Mouse (Mus musculus) heart, embryonic 13.5 days (tissue): ENCODE measurements around the gene Senp2. TPM values are rescaled to one million over a fixed set of nuclear protein-coding genes. Genes with fewer than 3 reads are reported as not detected.

Experiments
- ATAC-seq: fragments of 200-750 bp; cut with Nextera tagmentation; 2 replicates; pipeline ENCODE4 v1.8.0; 2017; ENCODE audit warnings: moderate TSS enrichment; ENCODE audit not compliant: insufficient number of reproducible peaks, low FRiP score, low TSS enrichment; ENCODE audit errors: extremely low read depth
- H3K27ac ChIP-seq: fragments of 300-500 bp; sonication (generic); replicated peaks from 2 replicates; pipeline ENCODE4 v1.5.1; 2015; ENCODE audit warnings: moderate library complexity, mild to moderate bottlenecking, inconsistent platforms
- H3K27me3 ChIP-seq: fragments of 300-500 bp; sonication (generic); replicated peaks from 2 replicates; pipeline ENCODE4 v1.6.1; 2015; ENCODE audit warnings: mild to moderate bottlenecking, inconsistent platforms
- H3K36me3 ChIP-seq: fragments of 300-500 bp; sonication (generic); 2 replicates; pipeline ENCODE4 v1.6.1; 2015; ENCODE audit warnings: mild to moderate bottlenecking, inconsistent platforms
- H3K4me1 ChIP-seq: fragments of 300-500 bp; sonication (generic); 2 replicates; pipeline ENCODE4 v1.6.1; 2015; ENCODE audit warnings: inconsistent platforms
- H3K4me2 ChIP-seq: fragments of 300-500 bp; sonication (generic); 2 replicates; pipeline ENCODE4 v1.6.1; 2015; ENCODE audit warnings: inconsistent platforms, mild to moderate bottlenecking, moderate library complexity
- H3K4me3 ChIP-seq: fragments of 300-500 bp; sonication (generic); 2 replicates; pipeline ENCODE4 v1.5.1; 2015; ENCODE audit warnings: moderate library complexity, mild to moderate bottlenecking, inconsistent platforms
- H3K9ac ChIP-seq: fragments of 300-500 bp; sonication (generic); 2 replicates; pipeline ENCODE4 v1.6.1; 2015; ENCODE audit warnings: inconsistent platforms, mild to moderate bottlenecking, moderate library complexity
- H3K9me3 ChIP-seq: fragments of 300-500 bp; sonication (generic); 2 replicates; pipeline ENCODE4 v1.6.1; 2016; ENCODE audit warnings: inconsistent platforms
- WGBS: fragments of 180-500 bp; shearing (Covaris S2); methylation state at CpG from one replicate; pipeline ENCODE4 v1.1.7; 2015; ENCODE audit warnings: mixed read lengths; 5-methylcytosine and 5-hydroxymethylcytosine counted together
- polyA plus RNA-seq: library from polyadenylated mRNA; unstranded; fragments of >200 nt; fragmentation: Nextera tagmentation; extraction: Ambion mirVana; gene quantifications from 2 replicates; pipeline ENCODE4 v1.2.1, GENCODE M21; 2015

The Senp2 gene
- polyA plus RNA-seq, 1 experiment from 2014 or later = 24.0 TPM

DNA sequence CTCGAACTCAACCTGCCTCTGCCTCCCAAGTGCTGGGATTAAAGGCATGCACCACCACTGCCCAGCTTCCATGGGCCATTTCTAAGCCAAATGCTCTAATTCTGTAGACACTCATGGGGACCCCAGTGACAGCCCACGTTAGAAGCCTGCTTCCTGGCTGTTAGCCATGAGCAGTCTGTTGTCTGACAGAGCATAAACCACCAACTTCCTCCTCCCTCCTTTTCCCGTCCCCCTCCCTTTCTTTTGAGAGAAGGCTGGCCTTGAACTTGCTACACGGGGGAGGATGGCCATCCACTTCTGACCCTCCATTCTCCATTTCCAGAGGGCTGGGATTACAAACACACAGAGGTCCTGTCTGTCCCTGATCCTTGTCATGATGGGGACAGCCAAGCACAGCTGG, 53.0 kb downstream of the Senp2 start:
- Histone ChIP-seq H3K4me3 (no peak overlapping the region), H3K36me3 (peaks cover 95% of the 10 kb centered on the region), H3K9me3 (no peaks in the 10 kb centered on the region), H3K27me3 (no peaks in the 10 kb centered on the region), H3K27ac (no peak overlapping the region), H3K4me1 (no peaks in the 10 kb centered on the region), H3K9ac (no peak overlapping the region), H3K4me2 (no peak overlapping the region)
- WGBS = 65% methylated on average over 4 of the region's 4 CpGs
- no peak for ATAC-seq

DNA sequence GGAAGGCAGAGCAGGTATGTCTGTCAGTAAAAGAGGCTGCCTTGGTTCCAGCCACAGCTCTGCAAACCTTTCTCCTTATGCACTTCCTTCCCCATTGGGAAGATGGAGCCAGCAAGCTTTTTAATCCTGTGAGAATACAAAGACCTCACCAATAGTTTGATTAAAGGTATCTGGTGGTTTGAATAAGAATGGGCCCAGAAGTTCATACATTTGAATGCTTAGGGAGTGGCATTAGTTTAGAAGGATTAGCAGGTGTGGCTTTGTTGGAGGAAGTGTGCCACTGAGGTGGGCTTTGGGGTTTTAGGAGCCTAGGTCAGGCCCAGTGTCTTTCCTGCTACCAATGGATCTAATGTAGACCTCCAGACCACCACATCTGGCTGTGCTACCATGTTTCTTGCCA, 56.3 kb downstream of the Senp2 start:
- Histone ChIP-seq H3K36me3 (peaks cover 99% of the 10 kb centered on the region), H3K4me3 (no peak overlapping the region), H3K9ac (no peak overlapping the region), H3K27ac (no peak overlapping the region), H3K9me3 (no peaks in the 10 kb centered on the region), H3K4me1 (no peaks in the 10 kb centered on the region), H3K27me3 (no peaks in the 10 kb centered on the region), H3K4me2 (no peak overlapping the region)
- ATAC-seq = no peak

- no peak for ATAC-seq
- Histone ChIP-seq H3K36me3 (peaks cover 99% of the 10 kb centered on the region), H3K4me3 (no peak overlapping the region), H3K4me2 (no peak overlapping the region), H3K4me1 (no peaks in the 10 kb centered on the region), H3K9ac (no peak overlapping the region), H3K27ac (no peak overlapping the region), H3K9me3 (no peaks in the 10 kb centered on the region), H3K27me3 (no peaks in the 10 kb centered on the region)
- 77% methylated on average over 8 of the region's 8 CpGs for WGBS
These were observed 58.1 kb downstream of the Senp2 start for GRCm38 (mm10) chr16:22067406-22067805.

- Histone ChIP-seq H3K4me1 (peaks cover 6% of the 10 kb centered on the region; the same call in 1 of the 2 replicates), H3K4me2 (no peak overlapping the region), H3K27me3 (no peaks in the 10 kb centered on the region), H3K36me3 (peaks cover 97% of the 10 kb centered on the region), H3K27ac (no peak overlapping the region), H3K4me3 (no peak overlapping the region), H3K9ac (no peak overlapping the region), H3K9me3 (no peaks in the 10 kb centered on the region)
- 74% methylated on average over 7 of the region's 7 CpGs for WGBS
- no peak for ATAC-seq
These were observed 62.1 kb downstream of the Senp2 start for GRCm38 (mm10) chr16:22071361-22071760.

GRCm38 (mm10) chr16:22075067-22075466, 65.8 kb downstream of the Senp2 start:
- 76% methylated on average over 6 of the region's 6 CpGs for WGBS
- Histone ChIP-seq H3K4me2 (no peak overlapping the region), H3K9ac (no peak overlapping the region), H3K27me3 (no peaks in the 10 kb centered on the region), H3K36me3 (peaks cover 97% of the 10 kb centered on the region), H3K4me1 (peaks cover 9% of the 10 kb centered on the region; the same call in 1 of the 2 replicates), H3K4me3 (no peak overlapping the region), H3K27ac (no peak overlapping the region), H3K9me3 (no peaks in the 10 kb centered on the region)
- no peak for ATAC-seq

DNA sequence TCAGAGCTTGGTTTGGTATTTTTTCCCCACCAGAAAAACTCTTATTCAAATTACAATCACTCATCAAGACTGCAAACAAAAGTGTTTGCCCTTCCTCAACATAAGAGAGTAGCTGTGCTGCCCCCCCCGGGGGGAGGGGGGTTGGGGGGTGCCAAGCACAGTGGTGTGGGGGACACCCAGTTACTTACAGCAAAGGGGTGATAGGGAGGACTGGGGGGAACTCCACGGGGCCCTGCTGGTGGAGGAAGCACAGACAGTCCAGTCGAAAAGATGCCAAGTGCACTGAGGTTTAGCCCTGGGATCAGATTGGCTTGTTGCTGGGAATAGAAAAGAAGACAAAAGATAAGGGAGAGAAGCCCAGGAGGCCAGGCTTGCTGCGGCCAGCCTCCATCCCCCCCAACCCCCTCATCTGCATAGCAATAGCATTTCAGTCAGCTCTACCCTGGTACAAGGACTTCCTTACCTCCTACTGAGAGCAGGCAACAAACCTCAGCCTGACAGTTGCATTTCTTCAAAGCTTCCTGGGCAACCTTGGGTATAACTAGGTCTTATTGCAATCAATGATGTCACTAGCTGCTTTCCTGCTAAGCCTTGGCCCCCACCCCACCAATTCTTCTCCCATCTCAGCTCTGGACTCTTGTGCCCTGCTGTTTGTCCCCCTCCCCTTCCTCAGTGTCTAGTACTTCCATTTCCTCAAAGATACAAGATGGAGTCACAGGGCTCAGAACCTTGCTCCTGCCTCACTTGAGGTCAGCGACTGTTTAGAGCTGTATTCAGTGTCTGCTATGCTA, 66.7 kb downstream of the Senp2 start:
- no peaks in the 10 kb centered on the region for H3K9me3 ChIP-seq
- no peak overlapping the region for H3K4me2 ChIP-seq
- H3K4me1 ChIP-seq = peaks cover 9% of the 10 kb centered on the region; the same call in 1 of the 2 replicates
- no peaks in the 10 kb centered on the region for H3K27me3 ChIP-seq
- H3K36me3 ChIP-seq = peaks cover 97% of the 10 kb centered on the region
- H3K4me3 ChIP-seq = no peak overlapping the region
- ATAC-seq = no peak
- 28% methylated on average over 5 of the region's 5 CpGs for WGBS
- no peak overlapping the region for H3K27ac ChIP-seq
- H3K9ac ChIP-seq = no peak overlapping the region

DNA sequence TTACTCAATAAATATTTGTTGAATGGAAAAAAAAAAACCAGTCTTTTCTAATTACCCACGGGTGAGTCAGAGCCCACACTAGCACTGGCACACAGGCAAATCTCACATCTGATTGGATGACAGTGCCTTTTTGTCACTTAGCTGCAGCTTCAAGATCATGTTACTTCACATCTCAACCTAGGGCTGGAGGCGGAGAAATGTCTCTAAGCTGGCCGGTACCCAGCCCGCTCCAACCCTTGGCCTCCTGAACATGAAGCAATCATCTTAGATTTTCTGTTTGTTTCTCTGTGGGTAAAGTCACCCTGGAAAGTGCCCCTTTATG, 67.3 kb downstream of the Senp2 start:
- no peak for ATAC-seq
- WGBS = 53% methylated on average over 4 of the region's 4 CpGs
- Histone ChIP-seq H3K27me3 (no peaks in the 10 kb centered on the region), H3K4me1 (peaks cover 9% of the 10 kb centered on the region; the same call in 1 of the 2 replicates), H3K4me2 (no peak overlapping the region), H3K4me3 (no peak overlapping the region), H3K36me3 (peaks cover 97% of the 10 kb centered on the region), H3K27ac (no peak overlapping the region), H3K9me3 (no peaks in the 10 kb centered on the region), H3K9ac (no peak overlapping the region)

DNA sequence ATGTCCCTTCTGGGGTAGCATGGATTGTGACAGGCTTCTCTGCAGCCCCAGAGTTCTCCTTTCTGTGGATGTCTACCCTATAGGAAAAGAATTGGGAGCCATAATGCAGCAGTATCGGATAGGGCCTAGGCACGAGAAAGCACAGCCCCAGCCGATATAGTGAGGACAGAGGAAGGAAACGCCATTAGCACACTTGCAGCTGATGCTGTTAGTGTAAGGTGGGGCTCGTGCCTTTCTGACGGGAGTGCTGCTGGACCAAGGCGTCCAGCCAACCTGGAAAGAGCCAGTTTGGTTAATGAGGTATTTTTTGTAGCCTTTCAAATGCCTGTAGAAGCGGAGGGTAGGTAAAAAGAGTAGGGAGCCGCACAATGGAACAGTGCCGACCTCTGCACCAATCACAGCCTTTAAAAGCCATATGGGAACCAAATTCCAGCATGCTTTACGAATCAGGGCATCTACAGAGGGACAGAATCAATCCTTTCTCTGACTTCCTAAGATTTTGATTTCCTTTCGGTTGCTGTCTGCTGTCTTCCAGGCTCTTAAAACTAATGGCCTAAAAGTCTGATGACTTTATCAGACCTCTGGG, 70.9 kb downstream of the Senp2 start:
- Histone ChIP-seq H3K27ac (no peak overlapping the region), H3K4me2 (no peak overlapping the region), H3K9ac (no peak overlapping the region), H3K27me3 (no peaks in the 10 kb centered on the region), H3K4me3 (no peak overlapping the region), H3K4me1 (peaks cover 9% of the 10 kb centered on the region; the same call in 1 of the 2 replicates), H3K9me3 (no peaks in the 10 kb centered on the region), H3K36me3 (peaks cover 88% of the 10 kb centered on the region)
- WGBS = 81% methylated on average over 12 of the region's 12 CpGs
- ATAC-seq = no peak

GRCm38 (mm10) chr16:22085411-22085810, 76.1 kb downstream of the Senp2 start:
- no peak overlapping the region for H3K4me3 ChIP-seq
- H3K27ac ChIP-seq = no peak overlapping the region
- H3K4me2 ChIP-seq = no peak overlapping the region
- no peaks in the 10 kb centered on the region for H3K9me3 ChIP-seq
- 82% methylated on average over 4 of the region's 4 CpGs for WGBS
- H3K9ac ChIP-seq = no peak overlapping the region
- no peaks in the 10 kb centered on the region for H3K27me3 ChIP-seq
- H3K4me1 ChIP-seq = no peaks in the 10 kb centered on the region
- ATAC-seq = no peak
- H3K36me3 ChIP-seq = peaks cover 69% of the 10 kb centered on the region

GRCm38 (mm10) chr16:22091255-22091783, 82.0 kb downstream of the Senp2 start:
- H3K27me3 ChIP-seq = no peaks in the 10 kb centered on the region
- peaks cover 22% of the 10 kb centered on the region for H3K36me3 ChIP-seq
- no peak overlapping the region for H3K27ac ChIP-seq
- ATAC-seq = no peak
- no peaks in the 10 kb centered on the region for H3K9me3 ChIP-seq
- H3K4me2 ChIP-seq = no peak overlapping the region
- H3K4me1 ChIP-seq = peaks cover 8% of the 10 kb centered on the region
- H3K4me3 ChIP-seq = no peak overlapping the region
- WGBS = 78% methylated on average over 3 of the region's 3 CpGs
- no peak overlapping the region for H3K9ac ChIP-seq

DNA sequence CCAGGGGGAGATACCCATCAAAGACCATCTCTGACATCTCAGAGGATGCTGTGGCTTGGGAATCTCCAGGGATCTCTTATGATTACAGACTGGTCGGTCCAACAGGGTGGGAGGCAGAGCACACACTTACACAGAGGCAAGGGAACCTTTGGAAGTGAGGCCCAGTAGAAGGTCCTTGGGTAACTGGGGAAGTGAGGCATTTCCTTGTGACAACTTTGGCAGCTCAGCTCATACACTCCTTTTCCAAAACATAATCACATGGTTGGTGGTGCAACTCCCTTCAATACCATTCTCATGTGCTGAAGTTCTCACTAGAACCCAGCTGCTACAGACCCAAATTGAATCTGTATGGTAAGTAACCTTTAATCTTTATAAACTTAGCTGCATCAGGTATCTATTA, 86.5 kb downstream of the Senp2 start:
- ATAC-seq = no peak
- Histone ChIP-seq H3K36me3 (peaks cover 4% of the 10 kb centered on the region), H3K27me3 (no peaks in the 10 kb centered on the region), H3K27ac (no peak overlapping the region), H3K4me3 (no peak overlapping the region), H3K9me3 (no peaks in the 10 kb centered on the region), H3K9ac (no peak overlapping the region), H3K4me2 (no peak overlapping the region), H3K4me1 (peaks cover 17% of the 10 kb centered on the region)
- WGBS = 63% methylated on average over 1 of the region's 1 CpGs

DNA sequence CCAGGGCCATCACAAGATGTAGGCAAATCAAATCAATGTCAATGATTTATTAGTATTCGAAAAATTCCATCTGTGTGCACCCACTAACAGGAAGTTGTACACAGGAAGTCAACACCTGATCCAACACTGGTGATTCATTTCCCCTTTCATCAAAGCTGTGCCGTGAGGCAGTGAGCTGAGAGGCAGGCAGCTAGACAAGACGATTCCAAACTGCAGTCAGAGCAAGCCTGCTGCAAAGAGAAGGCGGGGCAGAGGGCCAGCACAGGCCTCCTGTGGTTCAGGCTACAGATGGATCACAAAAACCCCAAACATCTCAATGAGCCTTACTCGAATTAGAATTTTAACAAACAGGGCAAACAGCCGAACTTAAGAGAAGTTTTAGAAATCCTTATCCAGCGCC, 88.4 kb downstream of the Senp2 start:
- Histone ChIP-seq H3K4me1 (peaks cover 17% of the 10 kb centered on the region), H3K4me3 (no peak overlapping the region), H3K36me3 (peaks cover 12% of the 10 kb centered on the region), H3K27ac (0 out of 2 replicates have a peak overlapping the region, but pooled peaks have one; percentile 20), H3K9ac (no peak overlapping the region), H3K4me2 (no peak overlapping the region), H3K9me3 (no peaks in the 10 kb centered on the region), H3K27me3 (no peaks in the 10 kb centered on the region)
- no peak for ATAC-seq
- 60% methylated on average over 7 of the region's 7 CpGs for WGBS
